Mouse (Mus musculus) lung, postnatal 36 days (tissue): ENCODE results near the gene Ofcc1.

ENCODE experiments used
- DNase-seq: peaks from one replicate; pipeline ENCODE4 v3.0.0; 2022; ENCODE audit warnings: mixed read lengths

The Ofcc1 gene

GRCm38 (mm10) chr13:39979294-39980061 is 381.8 kb downstream of the Ofcc1 start:
- no peak for DNase-seq

GRCm38 (mm10) chr13:39968349-39969016 is 392.8 kb downstream of the Ofcc1 start:
- no peak for DNase-seq

- peak; percentile 14 for DNase-seq
These were observed 404.0 kb downstream of the Ofcc1 start for GRCm38 (mm10) chr13:39957226-39957625.

- no peak for DNase-seq
These were observed 405.2 kb downstream of the Ofcc1 start for GRCm38 (mm10) chr13:39956017-39956416.
